Mouse (Mus musculus) thymus, postnatal 4 days (tissue): ENCODE measurements around the gene Gm9844.
A peak's percentile ranks its signal among the peaks of the same experiment; 100 is the strongest.
"Not testable (repeated sequence)": the region's sequence is repeated elsewhere in the genome, so short reads cannot be mapped to it uniquely, and the experiment has no call there.

Experiments
- DNase-seq: peaks from one replicate; pipeline ENCODE4 v3.0.0; 2021

The Gm9844 gene

DNA sequence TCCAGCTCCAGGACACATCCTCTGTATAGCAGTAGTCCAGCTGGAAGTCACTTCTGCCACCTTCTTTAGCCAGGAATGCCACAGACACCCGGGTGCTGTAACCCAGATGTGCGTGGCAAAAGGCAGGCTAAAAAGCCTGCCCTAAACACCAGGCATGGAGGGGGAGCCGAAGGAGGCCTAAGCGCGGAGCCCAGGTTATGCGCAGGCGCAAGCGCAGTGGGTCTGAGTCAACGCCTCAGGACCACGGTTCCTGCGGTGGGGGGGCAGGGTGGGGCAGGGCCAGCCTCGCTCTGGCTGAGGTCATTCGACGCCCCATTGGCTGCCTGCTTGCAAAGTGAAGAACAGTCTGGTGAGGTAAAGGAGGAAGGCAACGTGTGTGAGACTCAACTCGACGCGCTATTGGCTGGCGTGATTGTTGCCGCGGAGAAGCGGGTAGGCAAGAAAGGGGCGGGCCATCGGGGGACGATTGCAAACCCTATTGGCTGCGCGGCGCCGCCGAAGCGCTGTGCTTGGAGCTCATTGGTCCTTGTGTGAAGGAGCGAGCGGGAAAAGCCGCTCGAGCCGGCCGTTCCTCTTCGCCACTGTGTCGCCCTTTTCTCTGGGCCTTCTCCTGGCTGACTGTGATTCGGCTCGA lies 7.6 kb downstream of the Gm9844 start, which contains the start of the genes Lypd4 and Dmrtc2:
Gene Lypd4, minus strand, starts transcription at position 410 of the 634 bp plus-strand sequence.
Gene Dmrtc2, plus strand, starts transcription at position 526 of the 634 bp plus-strand sequence.
- no peak for DNase-seq

DNA sequence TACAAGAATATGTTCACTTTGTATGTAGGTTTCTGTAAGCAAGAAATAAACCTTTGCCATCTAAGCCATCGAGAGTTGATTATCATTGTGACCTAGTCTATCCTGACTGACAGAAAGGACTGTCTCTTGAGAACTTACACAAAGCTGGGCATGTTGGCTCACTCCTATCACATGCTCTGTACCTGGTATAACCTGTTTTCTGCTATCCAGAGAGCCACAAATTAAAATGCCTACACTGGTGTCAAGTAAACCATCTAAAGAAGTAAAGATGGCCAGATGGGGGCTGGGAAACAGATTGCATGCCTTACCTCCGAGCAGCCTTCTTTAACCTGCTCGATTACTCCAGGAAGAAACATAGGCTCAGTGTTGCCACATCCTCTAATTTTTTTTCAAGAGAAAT lies 15.6 kb downstream of the Gm9844 start:
- DNase-seq = no peak

GRCm38 (mm10) chr7:24879620-24880019 lies 17.6 kb downstream of the Gm9844 start:
- DNase-seq = no peak

DNA sequence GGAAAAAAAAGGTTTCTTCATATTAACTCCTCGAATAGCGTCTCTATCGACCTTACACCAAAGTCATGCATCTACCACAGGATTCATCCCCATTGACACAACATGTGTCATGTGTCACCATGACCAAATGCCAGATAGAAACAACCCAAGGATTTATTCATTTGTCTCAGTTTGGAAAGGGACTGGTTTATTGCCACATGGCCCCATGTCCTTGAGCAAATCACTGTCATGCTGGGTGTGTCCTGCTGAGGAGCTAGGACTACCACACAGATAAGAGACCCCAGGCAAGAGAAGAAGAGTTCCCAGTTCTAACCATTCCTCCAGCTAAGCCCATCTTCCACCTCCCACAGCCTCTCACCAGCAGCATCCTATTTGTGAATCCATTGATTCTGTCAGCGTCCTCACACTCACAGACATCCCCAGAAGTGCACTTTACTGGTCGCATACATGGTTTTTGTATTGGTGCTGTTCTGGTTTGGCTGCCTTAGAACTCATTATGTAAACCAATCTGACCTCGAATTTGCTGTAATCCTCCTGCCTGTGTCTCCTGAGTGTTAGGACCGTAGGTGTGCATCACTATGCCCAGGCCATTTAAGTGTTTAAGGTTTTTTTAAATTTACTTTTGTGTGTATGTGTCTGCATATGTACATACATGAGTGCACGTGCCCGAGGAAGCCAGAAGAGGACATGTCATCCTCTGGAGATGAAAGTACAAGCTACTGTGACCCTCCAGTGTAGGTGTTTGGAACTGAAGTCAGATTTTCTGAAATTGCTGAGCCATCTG lies 20.6 kb downstream of the Gm9844 start:
- DNase-seq = no peak

GRCm38 (mm10) chr7:24883896-24884692 lies 22.1 kb downstream of the Gm9844 start, which contains the start of gene Rps19:
Rps19 (plus strand) TSS chr7:24884371.
- peak; percentile 97 for DNase-seq

DNA sequence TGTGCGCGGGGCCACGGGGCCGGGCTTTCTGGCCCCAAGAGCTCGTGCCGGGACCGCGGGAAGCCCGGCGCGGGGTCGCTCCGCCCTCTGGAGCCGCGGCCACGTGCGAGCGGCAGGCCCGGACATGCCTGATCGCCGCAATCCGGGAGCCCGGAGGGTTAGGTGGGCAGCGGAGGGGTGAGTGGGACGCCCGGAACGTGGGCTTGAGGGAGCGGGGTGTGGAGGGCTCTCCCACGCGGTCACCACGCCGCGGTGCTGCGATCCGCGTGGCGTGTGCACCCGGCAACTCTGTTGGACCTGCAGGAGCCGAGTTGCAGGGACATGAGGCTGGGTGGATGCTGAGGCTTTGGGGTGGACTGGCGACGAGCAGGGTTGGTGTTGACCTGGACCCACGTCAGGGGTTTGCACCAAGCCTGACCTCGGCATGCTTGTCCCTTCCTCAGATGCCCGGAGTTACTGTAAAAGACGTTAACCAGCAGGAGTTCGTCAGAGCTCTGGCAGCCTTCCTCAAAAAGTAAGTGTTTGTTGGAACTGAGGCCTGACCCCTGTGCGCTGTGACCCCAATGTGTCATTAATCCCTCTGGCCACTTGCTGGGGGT lies 22.8 kb downstream of the Gm9844 start:
- peak; percentile 35 for DNase-seq

- DNase-seq = no peak
Observed at GRCm38 (mm10) chr7:24885468-24886307, 23.7 kb downstream of the Gm9844 start.

DNA sequence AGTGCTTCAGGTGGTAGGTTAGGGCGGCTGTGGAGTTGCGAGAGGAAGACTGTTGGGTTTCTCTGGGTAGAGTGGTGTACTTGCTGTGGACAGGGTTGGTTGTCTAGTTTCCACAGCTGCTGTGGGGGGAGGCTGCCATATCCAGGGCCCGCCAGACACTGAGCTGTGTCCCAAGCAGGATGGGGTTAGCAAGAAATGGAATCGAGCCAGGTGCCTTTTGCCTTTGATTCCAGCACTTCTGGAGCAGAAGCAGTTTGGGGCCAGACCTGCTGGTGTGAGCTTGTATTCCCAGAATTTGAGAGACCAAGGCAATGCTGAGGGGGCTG lies 24.3 kb downstream of the Gm9844 start:
- no peak for DNase-seq

DNA sequence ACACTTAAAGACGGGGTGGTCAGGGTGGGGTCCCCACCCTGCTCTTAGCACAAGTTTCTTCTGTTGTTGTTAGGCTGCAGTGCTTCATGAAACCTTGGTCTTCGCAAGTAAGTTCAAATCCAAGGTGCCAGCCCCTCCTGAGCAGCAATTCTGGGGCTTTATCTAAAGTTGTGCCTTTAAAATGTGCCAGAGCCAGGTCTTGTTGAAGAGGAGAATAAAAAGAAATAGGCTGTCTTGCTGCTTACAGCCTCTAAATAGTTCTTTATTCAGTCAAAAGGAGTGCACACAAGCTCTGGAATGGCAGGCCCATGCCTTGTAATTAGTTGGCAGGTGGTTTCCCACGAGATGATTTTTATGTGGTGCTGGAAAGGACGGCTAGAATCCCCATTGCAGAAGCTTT lies 25.1 kb downstream of the Gm9844 start:
- no peak for DNase-seq

GRCm38 (mm10) chr7:24889431-24890220 lies 27.6 kb downstream of the Gm9844 start:
- DNase-seq = no peak

DNA sequence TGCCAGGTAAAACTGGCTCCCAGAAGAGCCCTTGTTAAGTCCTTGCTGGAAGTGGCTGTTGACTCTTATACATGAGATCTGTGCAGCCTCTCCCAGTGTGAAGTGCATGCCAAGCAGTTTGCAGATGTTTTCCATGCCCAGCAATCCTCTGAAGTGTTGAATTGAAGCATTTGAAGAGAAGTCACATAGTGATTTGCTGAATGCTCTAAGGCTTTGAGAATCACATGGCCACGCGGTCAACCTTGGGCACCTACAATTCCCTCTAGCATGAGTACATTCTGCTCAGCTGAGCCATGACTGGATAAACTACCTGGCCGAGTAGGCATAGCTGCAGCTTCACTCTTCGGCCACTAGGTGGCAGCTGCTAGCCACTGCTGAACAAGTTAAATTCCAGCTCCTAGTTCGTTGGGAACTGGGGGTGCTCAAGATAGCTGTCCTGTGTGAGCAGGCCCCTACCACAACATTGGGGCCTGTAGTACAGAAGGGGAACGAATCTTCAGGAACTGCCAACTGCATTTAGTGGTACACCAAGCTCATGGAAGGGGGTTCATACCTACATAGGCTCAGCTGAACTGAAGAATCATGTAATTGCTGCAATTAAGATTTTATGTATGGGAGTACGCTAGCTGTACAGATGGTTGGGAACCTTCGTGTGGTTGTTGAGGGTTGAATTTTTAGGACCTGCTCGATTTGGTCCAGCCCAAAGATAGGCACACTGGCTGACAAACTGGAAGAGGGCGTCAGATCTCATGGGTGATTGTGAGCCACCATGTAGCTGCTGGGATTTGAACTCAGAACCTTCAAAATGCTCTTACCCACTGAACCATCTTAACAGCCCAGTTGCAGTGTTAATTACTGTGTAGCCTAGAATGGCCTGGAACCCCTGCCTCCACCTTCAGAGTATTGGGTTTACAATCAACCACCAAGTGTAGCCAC lies 28.5 kb downstream of the Gm9844 start:
- DNase-seq = peak; percentile 79

DNA sequence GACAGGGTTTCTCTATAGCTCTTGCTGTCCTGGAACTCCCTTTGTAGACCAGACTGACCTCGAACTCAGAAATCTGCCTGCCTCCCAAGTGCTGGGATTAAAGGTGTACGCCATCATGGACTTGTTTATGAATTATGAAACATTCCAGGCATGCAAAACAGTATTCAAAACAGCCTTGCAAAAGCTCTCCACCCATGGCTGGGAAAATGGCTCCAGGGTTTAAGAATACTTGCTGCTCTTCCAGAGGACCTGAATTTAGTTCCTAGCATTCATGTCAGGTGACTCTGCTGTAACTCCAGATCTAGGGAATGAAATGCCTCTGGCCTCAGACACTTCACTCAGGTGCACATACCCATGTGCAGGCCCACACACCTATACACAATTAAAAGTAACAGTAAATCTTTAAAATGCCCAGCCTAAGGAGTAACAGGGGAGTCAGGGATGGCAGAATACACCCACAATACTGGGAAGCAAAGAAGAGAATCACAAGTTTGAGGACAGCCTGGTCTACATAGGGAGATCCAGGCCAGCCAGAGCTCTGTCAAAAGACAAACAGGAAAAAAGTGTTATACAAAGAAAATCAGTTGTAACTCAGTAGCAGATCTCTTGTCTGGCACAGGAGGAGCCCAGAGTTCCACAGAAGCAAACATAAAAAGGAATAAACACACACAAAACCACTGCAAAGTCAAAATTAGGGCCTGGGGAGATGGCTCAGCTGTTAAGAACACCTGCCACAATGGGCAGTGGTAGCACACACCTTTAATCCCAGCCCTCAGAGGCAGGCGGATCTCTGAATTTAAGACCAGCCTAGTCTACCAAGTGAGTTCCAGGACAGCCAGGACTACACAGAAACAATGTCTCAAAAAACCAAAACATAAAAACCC lies 29.5 kb downstream of the Gm9844 start:
- no peak for DNase-seq

GRCm38 (mm10) chr7:24892125-24892583 lies 30.1 kb downstream of the Gm9844 start:
- no peak for DNase-seq

GRCm38 (mm10) chr7:24895749-24896148 lies 33.7 kb downstream of the Gm9844 start:
- DNase-seq = not testable (repeated sequence)

DNA sequence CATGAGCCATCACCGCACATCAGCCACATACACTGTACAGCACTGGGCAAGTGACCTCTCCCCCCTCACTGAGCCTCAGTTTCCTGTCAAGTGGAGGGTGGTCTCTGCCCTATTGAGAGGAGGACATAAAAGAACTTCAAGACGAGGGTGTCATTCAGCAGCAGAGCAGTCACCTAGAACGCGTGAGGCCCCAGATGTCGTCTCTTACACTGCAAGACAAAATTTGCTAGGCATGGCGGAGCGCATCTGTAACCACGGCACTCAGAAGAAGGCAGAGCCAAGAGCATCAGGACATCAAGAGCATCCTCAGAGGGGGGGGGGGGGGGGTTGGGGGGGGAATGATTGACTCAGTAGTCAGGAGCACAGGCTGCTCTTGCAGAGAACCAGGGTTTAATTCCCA lies 34.3 kb downstream of the Gm9844 start:
- no peak for DNase-seq

DNA sequence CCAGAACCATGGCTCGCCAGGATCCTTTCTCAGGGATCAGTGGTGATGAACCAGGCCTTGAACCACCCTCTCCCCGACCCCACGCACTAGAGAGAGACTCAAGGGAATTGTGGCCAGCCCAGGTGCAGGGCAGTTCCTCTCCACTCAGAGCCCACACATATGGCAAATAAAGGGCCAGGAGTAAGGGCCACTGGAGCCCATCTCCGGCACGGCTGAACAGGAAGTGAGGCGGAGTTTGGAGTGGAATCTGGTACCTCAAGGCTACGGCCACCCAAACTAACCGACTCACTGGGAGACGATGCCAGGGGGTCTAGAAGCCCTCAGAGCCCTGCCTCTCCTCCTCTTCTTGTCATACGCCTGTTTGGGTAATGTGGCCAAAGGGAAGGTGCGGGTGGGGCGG lies 35.2 kb downstream of the Gm9844 start, which contains the start of gene Cd79a:
Gene Cd79a, plus strand, starts transcription at position 158 of the 400 bp plus-strand sequence.
- DNase-seq = no peak

- DNase-seq = no peak
Observed at GRCm38 (mm10) chr7:24897959-24898358, 35.9 kb downstream of the Gm9844 start.

DNA sequence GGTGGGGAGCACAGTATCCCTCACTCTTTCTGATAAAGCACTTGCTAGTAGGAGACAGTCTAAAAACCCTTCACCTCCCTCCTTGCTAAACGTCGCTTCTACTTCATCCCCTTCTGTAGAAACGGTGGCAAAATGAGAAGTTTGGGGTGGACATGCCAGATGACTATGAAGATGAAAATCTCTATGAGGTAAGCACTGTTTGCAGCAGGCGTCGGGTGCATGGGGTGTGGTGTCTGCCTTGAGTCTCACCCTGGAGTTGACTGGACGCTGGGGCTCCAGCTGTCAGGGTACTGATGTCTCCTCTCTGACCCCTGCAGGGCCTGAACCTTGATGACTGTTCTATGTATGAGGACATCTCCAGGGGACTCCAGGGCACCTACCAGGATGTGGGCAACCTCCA lies 39.1 kb downstream of the Gm9844 start:
- DNase-seq = no peak

DNA sequence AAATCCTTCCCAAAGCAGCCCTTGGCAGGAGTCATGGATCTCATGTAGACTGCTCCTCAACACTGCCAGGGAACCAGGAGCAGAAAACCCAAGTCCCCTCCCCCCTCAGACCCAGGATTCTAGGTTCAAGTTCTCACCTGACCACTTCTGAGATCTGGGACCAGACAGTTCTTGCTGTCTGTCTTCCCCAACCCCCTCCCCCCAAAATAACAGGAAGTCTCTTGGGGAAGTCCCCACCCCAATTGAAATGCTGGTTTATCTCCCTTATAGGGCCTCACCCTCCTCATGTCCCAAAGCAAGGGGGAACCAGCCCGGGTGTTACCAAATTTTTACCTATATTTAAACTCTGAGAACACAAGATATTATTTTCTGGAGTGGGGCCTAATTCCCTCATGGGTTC lies 39.8 kb downstream of the Gm9844 start:
- no peak for DNase-seq
